Mouse (Mus musculus) adipocyte (in vitro differentiated cells): ENCODE measurements around the gene 2310009B15Rik.

ENCODE experiments used
- DNase-seq: peaks from one replicate; pipeline ENCODE4 v3.0.0-alpha.2; 2016; ENCODE audit warnings: low spot score

Gene 2310009B15Rik

GRCm38 (mm10) chr1:138856101-138856950 lies at the start of gene 2310009B15Rik:
TSS of gene 2310009B15Rik (minus strand) at chr1:138856852.
- DNase-seq = peak; percentile 85

- DNase-seq = no peak
Observed at GRCm38 (mm10) chr1:138906256-138906655, 49.6 kb upstream of the 2310009B15Rik start.

GRCm38 (mm10) chr1:138905092-138905765 lies 48.6 kb upstream of the 2310009B15Rik start:
- DNase-seq = no peak

GRCm38 (mm10) chr1:138903894-138904293 lies 47.2 kb upstream of the 2310009B15Rik start:
- DNase-seq = no peak

- DNase-seq = no peak
Observed at GRCm38 (mm10) chr1:138901431-138902117, 44.9 kb upstream of the 2310009B15Rik start.

GRCm38 (mm10) chr1:138896088-138896487 lies 39.4 kb upstream of the 2310009B15Rik start:
- DNase-seq = peak; percentile 10

GRCm38 (mm10) chr1:138877470-138878254 lies 21.0 kb upstream of the 2310009B15Rik start:
- DNase-seq = no peak

GRCm38 (mm10) chr1:138876371-138877045 lies 19.9 kb upstream of the 2310009B15Rik start:
- no peak for DNase-seq

- DNase-seq = no peak
Observed at GRCm38 (mm10) chr1:138850823-138851222, 5.8 kb downstream of the 2310009B15Rik start.

GRCm38 (mm10) chr1:138850161-138850539 lies 6.5 kb downstream of the 2310009B15Rik start:
- no peak for DNase-seq

- DNase-seq = no peak
Observed at GRCm38 (mm10) chr1:138849531-138850160, 7.0 kb downstream of the 2310009B15Rik start.

- no peak for DNase-seq
Observed at GRCm38 (mm10) chr1:138848511-138849109, 8.0 kb downstream of the 2310009B15Rik start, which contains the start of gene Lhx9. TSS of gene Lhx9 (minus strand) at chr1:138848577.

GRCm38 (mm10) chr1:138848026-138848425 lies 8.6 kb downstream of the 2310009B15Rik start:
- no peak for DNase-seq

- DNase-seq = no peak
Observed at GRCm38 (mm10) chr1:138847146-138847545, 9.5 kb downstream of the 2310009B15Rik start.

- DNase-seq = no peak
Observed at GRCm38 (mm10) chr1:138846581-138846980, 10.1 kb downstream of the 2310009B15Rik start.

- no peak for DNase-seq
Observed at GRCm38 (mm10) chr1:138846131-138846530, 10.5 kb downstream of the 2310009B15Rik start.

- no peak for DNase-seq
Observed at GRCm38 (mm10) chr1:138845481-138845880, 11.2 kb downstream of the 2310009B15Rik start.

- DNase-seq = no peak
Observed at GRCm38 (mm10) chr1:138844166-138844565, 12.5 kb downstream of the 2310009B15Rik start.

GRCm38 (mm10) chr1:138843361-138844091 lies 13.1 kb downstream of the 2310009B15Rik start:
- no peak for DNase-seq
